Mouse (Mus musculus): ENCODE measurements at regions not wholly inside any gene's neighbourhood (a gene's known extent, or its start where the extent isn't known, plus 50 kb on each side); places are given as distances from the start of the nearest gene placed in this dataset.

DNA sequence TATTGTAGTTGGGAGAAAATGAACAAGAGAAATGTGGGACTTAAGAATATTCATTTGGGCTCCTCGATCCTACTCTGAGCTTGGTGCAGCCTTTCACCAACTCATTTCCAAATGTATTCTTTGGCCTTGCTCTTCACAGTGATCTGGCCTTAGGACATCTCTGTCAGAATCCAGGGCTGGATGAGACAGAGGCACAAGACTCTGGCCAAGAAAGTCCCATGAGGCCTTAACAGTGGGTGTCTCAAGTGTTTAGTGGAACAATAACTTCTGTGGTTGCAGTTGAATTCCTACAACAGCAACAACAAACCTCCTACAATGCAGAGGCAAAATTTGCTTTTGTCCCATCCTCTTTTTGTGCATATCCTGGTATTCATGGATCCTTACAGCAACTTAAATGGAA is 589.2 kb upstream of the Gm26657 start:
- DNase-seq (ENCODE audit: low spot score) = no peak
- Histone ChIP-seq H3K4me3 (no peak overlapping the region), H3K9me3 (no peaks in the 10 kb centered on the region), H3K4me1 (no peaks in the 10 kb centered on the region), H3K27ac (no peak overlapping the region), H3K27me3 (ENCODE audit: insufficient read depth, poor library complexity, severe bottlenecking) (no peaks in the 10 kb centered on the region), H3K36me3 (no peaks in the 10 kb centered on the region)
- 84% methylated on average over 1 of the region's 1 CpGs for WGBS

DNA sequence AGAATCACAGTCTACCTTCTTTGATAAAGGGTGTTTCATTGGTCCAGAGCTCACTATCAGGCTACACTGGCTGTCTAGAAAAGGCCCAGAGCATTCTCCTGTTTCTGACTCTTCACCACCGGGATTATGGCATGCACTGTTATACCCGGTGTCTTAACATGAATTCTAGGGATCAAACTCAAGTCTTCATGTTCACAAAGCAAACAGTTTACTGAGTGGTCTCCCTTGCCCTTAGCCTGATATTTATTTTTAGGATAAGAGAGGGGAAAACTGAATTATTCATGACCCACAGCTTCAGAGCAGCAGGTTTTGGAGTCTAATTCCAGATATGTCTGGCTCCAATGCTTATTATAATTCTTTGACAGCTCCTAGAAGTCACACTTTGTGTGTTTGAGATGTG is 596.0 kb upstream of the Gm26657 start:
- 83% methylated on average over 2 of the region's 2 CpGs for WGBS
- Histone ChIP-seq H3K27me3 (ENCODE audit: insufficient read depth, poor library complexity, severe bottlenecking) (no peaks in the 10 kb centered on the region), H3K9me3 (no peaks in the 10 kb centered on the region), H3K36me3 (no peaks in the 10 kb centered on the region), H3K27ac (no peak overlapping the region), H3K4me3 (no peak overlapping the region), H3K4me1 (no peaks in the 10 kb centered on the region)
- DNase-seq (ENCODE audit: low spot score) = no peak

DNA sequence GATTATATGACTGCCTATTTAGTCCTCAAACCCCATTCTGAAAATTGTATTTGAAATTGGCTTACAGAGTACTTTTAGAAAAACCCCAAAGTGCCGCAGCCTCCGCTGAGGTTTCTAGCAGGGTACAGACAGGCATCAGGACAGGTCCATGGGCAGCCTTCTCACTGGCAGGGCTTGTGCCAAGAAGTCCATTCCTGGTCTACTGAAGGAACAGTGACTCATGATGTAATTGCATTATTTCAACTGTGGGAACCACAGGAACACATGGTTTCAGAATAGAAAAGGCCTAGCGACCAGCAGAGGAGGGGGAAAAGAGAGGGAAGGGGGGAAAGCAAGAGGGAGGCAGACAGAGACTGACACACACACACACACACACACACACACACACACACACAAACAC is 603.0 kb upstream of the Gm26657 start:
- Histone ChIP-seq H3K27me3 (ENCODE audit: insufficient read depth, poor library complexity, severe bottlenecking) (no peaks in the 10 kb centered on the region), H3K4me1 (no peaks in the 10 kb centered on the region), H3K9me3 (no peaks in the 10 kb centered on the region), H3K4me3 (no peak overlapping the region), H3K36me3 (no peaks in the 10 kb centered on the region), H3K27ac (no peak overlapping the region)
- 93% methylated on average over 3 of the region's 3 CpGs for WGBS
- DNase-seq (ENCODE audit: low spot score) = no peak

DNA sequence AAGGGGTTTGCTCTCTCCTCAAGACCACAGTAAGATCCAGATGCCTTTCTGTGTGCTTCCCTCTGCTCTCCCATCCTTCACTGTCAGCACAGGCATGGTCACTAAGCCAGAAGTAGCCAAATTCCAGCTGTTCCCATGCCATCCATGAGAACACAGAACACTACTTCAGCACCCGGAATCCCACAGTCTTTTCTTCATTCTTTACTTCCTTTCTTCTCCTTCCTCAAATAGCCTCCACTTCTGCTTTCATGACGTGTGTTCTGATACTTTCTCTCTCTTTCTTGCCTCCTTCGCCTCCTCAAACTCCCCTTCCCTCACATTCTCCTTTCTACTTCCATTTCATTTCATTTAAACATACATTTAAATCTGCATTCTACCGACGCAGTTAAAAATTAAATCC is 602.1 kb upstream of the Klf4 start:
- 84% methylated on average over 5 of the region's 5 CpGs for WGBS
- Histone ChIP-seq H3K27ac (no peak overlapping the region), H3K27me3 (ENCODE audit: insufficient read depth, poor library complexity, severe bottlenecking) (no peaks in the 10 kb centered on the region), H3K4me3 (no peak overlapping the region), H3K9me3 (no peaks in the 10 kb centered on the region), H3K4me1 (no peaks in the 10 kb centered on the region), H3K36me3 (no peaks in the 10 kb centered on the region)
- no peak for DNase-seq (ENCODE audit: low spot score)

- 78% methylated on average over 8 of the region's 8 CpGs for WGBS
- Histone ChIP-seq H3K27ac (no peak overlapping the region), H3K36me3 (no peaks in the 10 kb centered on the region), H3K9me3 (no peaks in the 10 kb centered on the region), H3K4me3 (no peak overlapping the region), H3K4me1 (no peaks in the 10 kb centered on the region), H3K27me3 (ENCODE audit: insufficient read depth, poor library complexity, severe bottlenecking) (no peaks in the 10 kb centered on the region)
- no peak for DNase-seq (ENCODE audit: low spot score)
These were observed 595.6 kb upstream of the Klf4 start for GRCm38 (mm10) chr4:56127730-56128482.

DNA sequence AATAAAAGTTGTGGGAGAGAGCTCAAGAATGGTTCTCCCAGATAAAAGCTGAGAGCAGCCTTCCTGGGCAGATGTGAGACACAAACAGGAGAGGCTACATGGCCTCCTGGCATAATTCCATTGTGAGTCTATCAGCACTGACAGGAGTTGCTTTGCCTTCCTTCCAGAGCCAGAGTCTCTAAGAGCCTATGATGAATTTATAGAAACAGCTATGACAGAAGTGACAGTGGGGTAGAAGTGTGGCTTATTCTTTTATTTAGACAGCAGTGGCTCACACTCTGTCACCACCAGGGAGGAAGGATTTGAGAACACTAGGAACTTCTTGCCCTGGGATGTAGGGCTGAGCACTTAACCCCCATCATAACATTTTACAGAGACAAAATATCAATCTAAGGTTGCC is 592.2 kb upstream of the Klf4 start:
- Histone ChIP-seq H3K9me3 (no peaks in the 10 kb centered on the region), H3K27me3 (ENCODE audit: insufficient read depth, poor library complexity, severe bottlenecking) (no peaks in the 10 kb centered on the region), H3K27ac (no peak overlapping the region), H3K36me3 (no peaks in the 10 kb centered on the region), H3K4me1 (no peaks in the 10 kb centered on the region), H3K4me3 (no peak overlapping the region)
- DNase-seq (ENCODE audit: low spot score) = no peak

- DNase-seq (ENCODE audit: low spot score) = no peak
- WGBS = 88% methylated on average over 5 of the region's 5 CpGs
- Histone ChIP-seq H3K9me3 (no peaks in the 10 kb centered on the region), H3K36me3 (no peaks in the 10 kb centered on the region), H3K4me3 (no peak overlapping the region), H3K4me1 (peaks cover 7% of the 10 kb centered on the region), H3K27me3 (ENCODE audit: insufficient read depth, poor library complexity, severe bottlenecking) (no peaks in the 10 kb centered on the region), H3K27ac (no peak overlapping the region)
These were observed 589.9 kb upstream of the Klf4 start for GRCm38 (mm10) chr4:56122198-56122597.

- Histone ChIP-seq H3K27ac (no peak overlapping the region), H3K4me1 (peaks cover 7% of the 10 kb centered on the region), H3K36me3 (no peaks in the 10 kb centered on the region), H3K4me3 (no peak overlapping the region), H3K9me3 (no peaks in the 10 kb centered on the region), H3K27me3 (ENCODE audit: insufficient read depth, poor library complexity, severe bottlenecking) (no peaks in the 10 kb centered on the region)
- DNase-seq (ENCODE audit: low spot score) = no peak
- 81% methylated on average over 5 of the region's 5 CpGs for WGBS
These were observed 589.4 kb upstream of the Klf4 start for GRCm38 (mm10) chr4:56121664-56122063.

- WGBS = 75% methylated on average over 11 of the region's 11 CpGs
- H3K27ac ChIP-seq = no peak overlapping the region
- no peak overlapping the region for H3K4me3 ChIP-seq
- H3K36me3 ChIP-seq = no peaks in the 10 kb centered on the region
- H3K9me3 ChIP-seq = no peaks in the 10 kb centered on the region
- no peak for DNase-seq (ENCODE audit: low spot score)
- H3K27me3 ChIP-seq (ENCODE audit: insufficient read depth, poor library complexity, severe bottlenecking) = no peaks in the 10 kb centered on the region
- peaks cover 7% of the 10 kb centered on the region for H3K4me1 ChIP-seq
These were observed 588.1 kb upstream of the Klf4 start for GRCm38 (mm10) chr4:56120357-56120756.

- H3K4me3 ChIP-seq = 0 out of 2 replicates have a peak overlapping the region, but pooled peaks have one; percentile 22
- H3K36me3 ChIP-seq = no peaks in the 10 kb centered on the region
- 31% methylated on average over 10 of the region's 10 CpGs for WGBS
- peak overlapping the region; percentile 70 for H3K27ac ChIP-seq
- H3K4me1 ChIP-seq = peaks cover 16% of the 10 kb centered on the region
- no peaks in the 10 kb centered on the region for H3K9me3 ChIP-seq
- no peak for DNase-seq (ENCODE audit: low spot score)
- no peaks in the 10 kb centered on the region for H3K27me3 ChIP-seq (ENCODE audit: insufficient read depth, poor library complexity, severe bottlenecking)
These were observed 581.5 kb upstream of the Klf4 start for GRCm38 (mm10) chr4:56113701-56114196.

DNA sequence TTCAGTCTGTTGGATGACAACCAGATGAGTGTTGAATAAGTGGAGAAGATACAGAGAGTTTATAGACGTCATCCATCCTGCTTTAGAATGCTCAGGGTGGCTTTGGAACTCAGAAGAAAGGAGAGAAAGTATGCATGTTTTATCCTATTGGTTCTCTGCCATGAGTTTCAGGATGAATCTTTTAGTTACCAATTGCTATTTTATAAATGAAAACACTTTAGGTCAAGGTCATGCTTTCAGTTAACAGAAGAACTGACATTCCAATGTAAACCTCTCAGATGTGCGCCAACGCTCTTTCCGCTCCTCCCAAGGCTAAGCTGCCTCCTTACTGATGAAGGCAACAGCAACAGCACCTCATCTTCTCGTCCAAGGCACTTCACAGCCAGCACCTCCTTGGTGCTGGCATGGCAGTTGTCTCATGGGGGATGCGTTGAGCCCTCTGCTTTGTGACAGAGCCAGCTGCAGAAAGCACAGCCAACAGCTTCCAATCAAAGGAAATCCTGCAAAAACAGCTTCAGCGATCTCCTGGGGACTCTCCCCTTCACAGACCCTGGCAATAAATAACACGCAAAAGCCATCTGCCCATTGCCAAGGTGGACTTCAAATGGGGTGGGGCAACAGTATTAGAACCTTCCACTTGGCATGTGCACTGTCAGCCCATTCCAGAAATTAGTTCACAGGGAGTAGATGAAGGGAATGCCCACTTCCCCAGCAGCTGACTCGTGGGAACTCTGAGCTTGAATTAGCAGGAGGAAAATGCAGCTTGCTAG is 580.9 kb upstream of the Klf4 start:
- Histone ChIP-seq H3K27ac (peak overlapping the region; percentile 70), H3K27me3 (ENCODE audit: insufficient read depth, poor library complexity, severe bottlenecking) (no peaks in the 10 kb centered on the region), H3K9me3 (no peaks in the 10 kb centered on the region), H3K4me3 (0 out of 2 replicates have a peak overlapping the region, but pooled peaks have one; percentile 22), H3K4me1 (peaks cover 11% of the 10 kb centered on the region), H3K36me3 (no peaks in the 10 kb centered on the region)
- DNase-seq (ENCODE audit: low spot score) = no peak
- WGBS = 62% methylated on average over 9 of the region's 9 CpGs

DNA sequence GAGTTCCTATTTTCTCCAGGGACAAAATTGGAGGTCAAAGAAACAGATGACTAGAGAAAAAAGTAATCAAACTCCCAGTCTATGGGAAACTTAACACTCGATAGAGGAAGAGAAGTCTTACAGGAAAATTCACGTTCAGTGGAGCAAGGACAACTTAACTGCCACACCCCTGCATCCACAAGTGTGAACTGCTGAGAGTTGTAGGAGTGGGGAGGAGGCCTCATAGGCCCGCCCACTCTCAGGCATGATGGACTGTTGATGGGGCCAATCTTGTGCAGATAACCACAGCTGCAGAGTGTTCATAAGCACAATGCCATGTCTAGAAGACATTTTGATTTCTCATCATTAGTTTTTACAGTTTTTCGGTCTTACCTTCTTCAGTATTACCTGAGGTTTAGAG is 574.7 kb upstream of the Klf4 start:
- Histone ChIP-seq H3K4me3 (no peak overlapping the region), H3K27ac (no peak overlapping the region), H3K27me3 (ENCODE audit: insufficient read depth, poor library complexity, severe bottlenecking) (no peaks in the 10 kb centered on the region), H3K4me1 (no peaks in the 10 kb centered on the region), H3K9me3 (no peaks in the 10 kb centered on the region), H3K36me3 (no peaks in the 10 kb centered on the region)
- 71% methylated on average over 4 of the region's 4 CpGs for WGBS
- no peak for DNase-seq (ENCODE audit: low spot score)

- Histone ChIP-seq H3K9me3 (no peaks in the 10 kb centered on the region), H3K27ac (no peak overlapping the region), H3K4me3 (no peak overlapping the region), H3K4me1 (no peaks in the 10 kb centered on the region), H3K27me3 (ENCODE audit: insufficient read depth, poor library complexity, severe bottlenecking) (no peaks in the 10 kb centered on the region), H3K36me3 (no peaks in the 10 kb centered on the region)
- 81% methylated on average over 3 of the region's 3 CpGs for WGBS
- no peak for DNase-seq (ENCODE audit: low spot score)
These were observed 570.0 kb upstream of the Klf4 start for GRCm38 (mm10) chr4:56102314-56102713.
